Mouse (Mus musculus) adrenal gland, adult 18-20 months (tissue): Measurements from ENCODE around the gene 1700093K21Rik. TPM values are rescaled to one million over a fixed set of nuclear protein-coding genes. Genes with fewer than 3 reads are reported as not detected.
A peak's percentile ranks its signal among the peaks of the same experiment; 100 is the strongest.
"Not testable (repeated sequence)": the region's sequence is repeated elsewhere in the genome, so short reads cannot be mapped to it uniquely, and the experiment has no call there.

Experiments
- DNase-seq, 2 experiments: peaks; one replicate each; pipeline ENCODE4 v3.0.0; 2021 to 2022; ENCODE audit warnings: low spot score in 2 of 2
- long read RNA-seq, 2 experiments: library from polyadenylated mRNA; stranded (forward); transcript quantifications; one replicate each; pipeline ENCODE4 v2.0.0; 2021
- microRNA-seq, 2 experiments: library from miRNA; unstranded; fragments of <30 nt; microRNA quantifications; one replicate each; pipeline ENCODE4 v1.2.0; 2021; ENCODE audit warnings: borderline number of aligned reads in 2 of 2
- total RNA-seq, 2 experiments: library from RNA; stranded (reverse); gene quantifications; 1 replicate in 1 of 2; 2 replicates in 1 of 2; pipeline ENCODE4 v1.2.3; 2021

1700093K21Rik gene
- total RNA-seq: not detected
- long read RNA-seq, experiment 1: 0 reads
- long read RNA-seq, experiment 2: 0 reads

DNA sequence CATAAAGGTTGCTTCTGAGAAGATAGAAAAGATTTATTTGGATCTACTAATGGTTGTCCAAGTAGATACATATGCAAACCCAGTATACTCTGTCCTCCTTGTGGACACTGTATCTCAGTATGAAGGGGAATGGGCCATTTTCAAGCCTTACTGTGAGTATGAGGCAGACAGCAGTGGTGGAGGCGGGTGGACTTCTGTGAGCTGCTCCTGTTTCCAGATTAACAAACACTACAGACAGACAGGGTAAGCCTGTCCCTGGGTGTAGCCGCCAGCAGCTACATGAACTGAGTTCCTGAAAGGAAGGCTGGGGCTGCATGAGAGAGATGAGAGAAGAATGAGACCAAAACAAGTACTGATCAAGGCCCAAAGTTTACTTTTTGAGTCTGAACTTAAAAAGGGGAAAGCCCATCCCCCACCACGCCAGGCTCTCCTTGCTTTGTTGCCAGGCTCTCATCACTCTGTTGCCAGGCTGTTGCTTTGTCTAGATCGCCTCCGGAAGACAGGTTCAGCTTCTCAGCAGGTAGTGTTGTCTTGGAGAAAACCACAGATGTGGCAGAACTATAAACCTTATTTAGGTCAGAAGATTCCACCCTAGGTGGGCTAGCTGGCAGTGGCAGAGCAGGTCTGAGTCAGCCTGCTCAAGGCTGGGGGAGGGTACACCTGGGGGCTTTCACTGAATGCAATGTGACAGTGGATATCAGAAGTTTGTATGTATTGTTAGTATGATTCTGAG is at the start of gene 1700093K21Rik:
TSS of gene 1700093K21Rik (minus strand) at position 683 of the 733 bp plus-strand sequence.
- DNase-seq: no peak

DNA sequence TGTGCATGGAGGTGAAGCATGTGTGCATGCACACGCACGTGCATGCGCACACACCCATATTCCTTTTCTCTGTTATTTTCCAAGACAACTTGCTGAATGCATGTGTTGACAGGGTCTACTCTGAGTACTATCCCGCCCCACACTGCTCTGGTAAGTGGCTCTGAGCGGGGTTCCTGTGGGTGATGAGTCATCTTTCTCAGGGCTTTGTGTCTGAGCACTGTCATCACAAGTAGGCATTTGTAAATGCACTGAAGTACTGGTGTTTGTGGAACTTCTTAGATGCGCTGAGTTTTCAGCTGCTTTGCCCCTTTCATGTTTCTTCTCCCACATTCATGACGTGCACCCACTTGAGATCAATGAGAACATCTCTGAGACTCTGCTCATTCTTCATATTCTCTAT is 49.2 kb upstream of the 1700093K21Rik start:
- DNase-seq: no peak

DNA sequence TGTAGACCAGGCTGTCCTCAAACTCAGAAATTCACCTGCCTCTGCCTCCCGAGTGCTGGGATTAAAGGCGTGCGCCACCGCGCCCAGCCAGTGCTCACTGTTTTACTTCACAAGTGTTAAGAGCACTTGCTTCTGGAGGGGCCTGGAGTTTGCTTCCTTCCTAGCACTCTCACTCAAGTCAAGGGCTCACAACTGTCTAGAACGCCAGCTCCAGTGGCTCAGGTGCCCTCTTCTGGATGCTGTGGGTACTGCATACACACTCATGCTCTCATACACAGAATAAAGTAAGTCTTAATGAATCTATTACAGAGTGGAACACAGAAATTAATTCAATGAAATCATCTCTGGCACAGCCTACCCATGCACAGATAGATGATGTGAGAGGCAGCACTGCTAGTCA is 44.8 kb upstream of the 1700093K21Rik start:
- DNase-seq: peak; percentile 67 to 74

DNA sequence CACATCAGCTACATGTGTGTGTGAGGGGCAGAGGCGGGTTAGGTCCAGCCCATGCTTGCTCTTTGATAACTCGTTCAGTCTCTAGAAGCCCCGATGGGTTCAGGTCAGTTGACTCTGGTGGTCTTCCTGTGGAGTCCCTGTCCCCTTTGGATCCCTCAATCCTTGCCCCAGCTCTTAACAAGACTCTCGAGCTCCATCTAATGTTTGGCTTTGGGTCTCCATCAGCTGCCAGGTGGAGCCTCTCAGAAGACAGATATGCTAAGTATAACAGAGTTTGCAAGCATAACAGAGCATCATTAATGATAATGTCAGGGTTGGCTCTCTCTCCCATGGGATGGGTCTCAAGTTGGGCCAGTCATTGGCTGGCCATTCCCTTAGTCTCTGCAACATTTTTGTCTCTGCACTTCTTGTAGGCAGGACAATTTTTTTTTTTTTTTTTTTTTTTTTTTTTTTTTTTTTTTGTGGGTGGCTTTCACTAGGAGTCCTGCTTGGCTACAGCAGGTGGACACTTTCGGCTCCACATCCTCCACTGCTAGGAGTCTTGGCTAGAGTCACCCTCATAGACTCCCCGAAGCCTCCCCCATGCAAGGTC is 36.2 kb upstream of the 1700093K21Rik start:
- DNase-seq: no peak

DNA sequence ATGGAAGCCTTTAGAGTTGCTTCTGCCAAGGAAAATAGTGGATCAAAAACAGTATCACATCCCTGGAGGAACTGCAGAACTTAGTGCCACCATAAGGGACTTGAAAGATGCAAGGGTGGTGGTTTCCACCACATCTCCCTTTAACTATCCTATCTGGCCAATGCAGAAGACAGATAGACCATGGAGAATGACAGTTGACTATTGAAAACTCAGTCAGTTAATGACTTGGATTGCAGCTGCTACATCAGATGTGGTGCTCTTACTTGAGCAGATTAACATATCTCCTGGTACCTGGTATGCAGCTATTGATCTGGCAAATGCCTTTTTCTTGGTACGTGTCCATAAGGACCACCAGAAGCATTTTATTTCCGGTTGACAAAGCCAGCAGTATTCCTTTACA is 16.5 kb upstream of the 1700093K21Rik start:
- no peak for DNase-seq

DNA sequence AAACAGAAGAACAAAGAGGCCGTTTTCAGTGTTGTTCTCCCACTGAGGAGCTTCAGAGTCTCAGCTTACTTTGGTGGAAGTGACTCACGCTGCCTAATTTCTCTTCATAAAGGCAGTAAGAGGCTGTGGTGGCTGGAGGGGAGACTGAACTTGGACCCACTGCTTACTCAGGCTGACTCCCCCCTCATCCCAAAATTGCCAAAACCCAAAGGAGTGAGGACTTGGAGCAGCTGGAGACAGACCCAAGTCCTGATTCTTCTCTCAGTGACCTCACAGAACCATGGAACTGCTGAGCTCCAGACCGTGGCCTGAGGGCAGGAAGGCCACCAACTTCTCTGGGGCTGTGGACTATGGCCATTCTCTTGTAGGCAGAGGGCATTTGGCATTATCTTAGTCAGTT is 2.0 kb downstream of the 1700093K21Rik start:
- DNase-seq: no peak

DNA sequence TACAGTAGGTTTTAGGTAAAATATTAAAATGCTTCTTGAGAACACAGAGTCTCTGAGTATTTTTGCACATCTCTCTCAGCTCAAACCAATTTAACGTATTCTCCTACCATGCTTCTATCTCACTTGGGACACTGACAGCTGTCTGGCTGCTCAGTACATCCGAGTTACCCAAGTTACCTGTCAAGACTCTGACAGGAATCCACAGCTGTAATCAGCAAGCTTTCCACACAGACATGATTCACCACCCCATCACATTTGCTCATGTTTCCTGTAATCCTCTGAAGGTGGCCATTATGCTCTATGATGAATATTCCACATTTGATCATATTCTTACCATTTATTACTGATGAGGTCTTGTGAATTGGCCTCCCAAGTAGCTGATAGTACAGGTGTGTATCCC is 5.6 kb downstream of the 1700093K21Rik start:
- DNase-seq: no peak

DNA sequence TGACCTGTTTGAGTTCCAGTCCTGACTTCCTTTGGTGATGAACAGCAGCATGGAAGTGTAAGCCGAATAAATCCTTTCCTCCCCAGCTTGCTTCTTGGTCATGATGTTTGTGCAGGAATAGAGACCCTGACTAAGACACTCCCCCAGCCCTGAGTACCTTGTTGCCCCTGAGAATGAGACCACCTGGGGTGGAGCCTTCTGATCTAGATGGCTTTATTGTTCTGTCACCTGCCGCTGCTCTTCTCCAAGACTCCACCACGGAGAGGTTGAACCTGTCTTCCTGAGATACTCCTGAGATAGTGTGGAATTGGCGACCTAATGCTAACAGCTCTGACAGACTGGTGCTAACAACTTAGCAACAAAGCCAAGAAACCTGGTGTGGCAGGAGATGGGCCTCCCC is 6.2 kb downstream of the 1700093K21Rik start:
- not testable (repeated sequence) for DNase-seq

DNA sequence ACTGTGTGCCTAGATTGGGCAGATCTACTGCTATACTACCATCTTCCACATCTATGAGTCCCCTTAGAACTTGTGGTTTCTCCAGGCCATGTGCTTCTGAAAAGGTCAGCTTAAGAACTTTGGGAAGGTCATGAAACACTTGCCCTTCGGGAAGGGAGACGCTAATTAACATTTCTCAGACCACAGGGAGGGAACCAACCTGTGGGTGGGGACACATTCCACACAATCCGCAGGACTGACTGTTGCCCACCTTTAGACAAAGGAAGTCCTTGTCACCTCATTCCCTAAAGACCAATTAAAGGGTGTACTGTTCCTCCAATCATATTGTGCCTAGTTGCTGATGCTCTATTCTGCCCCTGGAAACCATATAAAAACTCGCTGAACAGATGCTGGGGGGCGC is 16.2 kb downstream of the 1700093K21Rik start:
- DNase-seq: not testable (repeated sequence)

DNA sequence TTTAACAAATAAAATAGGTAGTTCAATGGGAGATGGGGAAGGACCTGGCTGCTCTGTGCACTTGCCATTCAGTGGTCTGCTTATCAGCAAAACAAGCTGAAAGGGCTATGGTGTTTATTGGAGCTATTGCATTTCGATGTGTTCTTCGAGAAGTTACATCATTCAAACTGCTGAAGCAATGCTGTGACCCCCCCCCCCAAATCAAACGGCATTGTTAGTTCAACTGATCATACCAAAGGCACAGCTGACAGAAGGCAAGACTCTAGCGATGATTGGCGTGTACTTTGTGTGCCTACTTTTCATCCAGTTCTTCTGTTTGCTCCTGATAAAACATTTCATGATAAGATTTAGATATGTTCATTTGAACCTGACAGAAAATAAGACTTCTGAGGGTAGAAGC is 22.3 kb downstream of the 1700093K21Rik start:
- no peak for DNase-seq

DNA sequence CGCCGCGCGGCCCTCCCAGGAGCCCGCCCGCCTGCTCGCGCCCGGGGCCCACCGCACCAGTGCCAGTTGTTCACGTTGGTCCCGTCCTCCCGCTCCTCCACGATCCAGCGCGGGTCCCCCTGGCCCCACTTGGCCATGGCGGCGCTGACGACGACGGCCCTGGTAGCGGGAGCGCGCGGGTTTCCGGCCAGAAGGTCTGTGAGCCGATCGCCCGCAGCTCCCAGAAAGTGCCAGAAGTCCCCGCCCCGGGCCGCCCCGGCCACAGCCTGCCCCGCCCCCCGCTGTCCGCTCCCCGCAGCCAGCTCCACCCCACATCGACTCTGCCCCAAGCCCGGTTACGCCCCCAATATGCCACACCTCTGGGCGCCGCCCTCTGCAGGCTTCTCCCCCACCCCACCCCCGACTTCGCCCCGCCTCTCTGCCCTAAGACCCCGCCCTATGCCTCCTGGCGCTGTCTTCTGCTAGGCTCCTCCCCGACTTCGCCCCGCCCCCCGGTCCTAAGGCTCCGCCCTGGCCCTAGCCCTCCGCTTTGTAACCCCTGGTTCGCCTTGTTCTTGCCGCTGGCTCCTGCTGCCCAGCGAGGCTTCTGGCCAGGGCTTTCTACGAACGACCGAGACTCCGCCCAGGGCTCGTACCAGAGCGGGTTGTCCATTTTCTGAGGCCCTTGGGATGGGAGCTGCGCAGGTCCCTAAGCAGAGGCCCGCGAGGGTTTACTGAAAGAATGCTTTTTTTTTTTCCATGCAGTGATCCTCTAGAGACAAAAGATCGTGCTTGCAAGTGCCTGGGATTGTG is 23.0 kb downstream of the 1700093K21Rik start, which contains the start of gene Ahsa2:
TSS of gene Ahsa2 (minus strand) at position 313 of the 792 bp plus-strand sequence.
- DNase-seq: peak; percentile 98 to 99

DNA sequence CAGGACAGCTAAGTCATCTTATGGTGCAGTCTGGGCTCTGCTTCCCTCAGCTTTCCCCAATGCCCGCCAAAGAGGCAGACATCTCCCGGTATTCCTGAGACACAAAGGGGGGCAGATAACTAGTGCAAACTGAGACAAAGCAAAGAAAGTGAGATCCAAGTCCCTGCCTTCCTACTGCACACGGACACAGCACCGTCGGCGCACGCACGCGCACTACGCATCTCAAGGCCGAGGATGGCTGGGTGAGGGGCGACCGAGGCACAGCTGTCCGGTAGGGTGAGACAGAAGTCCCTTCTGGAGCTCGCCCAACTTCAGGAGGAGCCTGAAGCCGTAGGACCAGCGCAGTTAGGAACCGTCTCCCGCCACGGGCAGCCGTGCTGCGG is 23.6 kb downstream of the 1700093K21Rik start:
- DNase-seq: no peak

DNA sequence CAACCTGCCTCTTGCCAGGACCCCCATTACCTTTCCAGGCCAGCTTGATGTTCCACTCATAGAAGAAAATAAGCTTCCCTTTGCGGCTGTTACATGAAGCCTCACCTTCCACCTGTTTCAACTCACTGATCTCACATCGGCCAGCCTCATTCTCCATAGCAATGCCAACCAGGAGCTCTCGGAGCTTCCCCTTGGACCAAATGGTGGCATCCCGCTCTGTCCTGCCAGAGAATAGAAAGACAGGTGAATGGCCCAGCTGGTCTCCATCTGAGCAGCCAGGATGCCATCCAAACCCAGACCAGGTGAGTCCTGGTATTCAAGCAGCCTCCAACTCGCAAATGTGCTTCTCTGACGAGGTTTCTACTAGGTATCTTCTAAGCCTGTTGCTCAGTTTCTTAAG is 24.3 kb downstream of the 1700093K21Rik start:
- no peak for DNase-seq

DNA sequence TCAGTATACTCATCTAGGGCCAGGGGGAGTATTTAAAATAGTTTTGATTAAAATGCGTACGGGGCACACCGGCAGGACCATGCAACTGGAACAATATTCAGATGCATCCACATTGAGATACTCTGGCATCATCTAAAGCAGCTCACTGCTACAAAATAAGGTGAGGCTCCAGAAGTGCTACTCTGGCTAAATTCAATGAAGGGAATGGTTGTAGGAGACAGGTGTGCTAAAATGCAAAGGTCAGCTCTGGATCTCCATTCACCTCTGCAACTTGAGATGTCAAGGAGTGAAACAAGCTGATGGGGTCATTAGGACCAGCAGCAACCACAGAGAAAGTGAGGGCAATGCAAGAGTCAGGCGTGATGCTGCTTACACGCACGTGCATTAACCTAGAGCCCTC is 25.7 kb downstream of the 1700093K21Rik start:
- no peak for DNase-seq

DNA sequence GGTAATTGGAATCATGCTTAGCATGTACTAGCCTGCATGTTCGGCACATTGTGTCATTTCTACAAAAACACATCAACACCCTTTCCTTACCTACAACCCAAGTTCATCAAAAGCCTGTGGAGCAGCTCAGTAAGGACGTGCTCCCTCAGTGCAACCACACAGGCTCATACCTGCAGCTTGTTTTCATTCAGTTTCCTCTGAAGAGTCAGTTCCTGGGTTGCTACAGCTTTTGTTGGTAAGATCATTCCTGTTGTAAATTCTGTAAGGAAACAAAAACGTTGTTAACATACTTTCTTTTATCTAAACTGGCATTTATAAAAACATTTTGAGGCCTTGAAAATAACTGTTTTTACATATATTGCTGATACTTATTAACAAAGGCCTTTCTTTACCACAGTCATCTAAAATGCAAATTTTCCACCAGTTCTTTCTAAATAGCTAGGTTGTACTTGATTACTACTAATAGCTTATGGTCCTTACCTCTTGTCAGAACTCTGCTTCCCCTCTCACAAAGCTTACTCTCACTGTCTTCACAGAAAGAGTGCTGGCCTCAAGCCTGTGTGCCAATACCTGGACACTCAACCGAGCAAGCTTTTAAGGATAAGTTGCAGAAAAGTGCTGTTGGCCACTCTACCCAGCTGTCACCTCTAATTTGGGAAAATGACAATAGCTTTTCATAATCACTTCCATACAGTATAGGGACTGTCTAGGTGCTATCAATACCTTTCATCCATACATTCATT is 28.7 kb downstream of the 1700093K21Rik start:
- DNase-seq: no peak

DNA sequence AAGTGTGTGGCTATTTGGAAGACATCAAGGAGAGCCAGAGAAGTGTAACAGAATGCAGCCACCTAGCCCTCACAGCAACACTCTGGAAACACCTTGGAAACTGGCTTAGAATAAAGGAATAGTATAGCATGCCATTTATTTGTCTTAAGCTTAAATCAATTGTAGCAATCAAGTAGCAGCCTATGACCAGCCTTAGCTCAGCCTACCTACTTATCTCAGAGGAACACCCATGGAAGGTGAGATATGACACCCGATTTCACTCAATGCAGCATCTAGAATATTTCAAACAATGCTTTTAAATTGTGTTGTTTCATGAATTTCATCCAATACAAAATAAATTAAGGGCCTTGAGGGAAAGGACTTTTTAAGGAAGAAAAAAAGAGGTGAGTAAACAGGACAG is 31.0 kb downstream of the 1700093K21Rik start:
- DNase-seq: no peak

Small RNA genes lying within 50 kb of the gene (microRNA-seq; reads per million reads assigned to microRNA genes)
- 0 reads per million in 2 experiments for gene Gm47279

Other genes with a start within 250 kb of the 1700093K21Rik start
- gene Usp34, start 214.3 kb downstream of the 1700093K21Rik start, total RNA-seq: 10 to 100 TPM; 46.7 to 55.6 TPM
- gene Ahsa2, start 23.1 kb downstream of the 1700093K21Rik start, total RNA-seq: 100 to 1,000 TPM; 130 to 183 TPM
- 10 to 100 TPM; 12.3 to 13.7 TPM for gene 0610010F05Rik, start 112.5 kb upstream of the 1700093K21Rik start, total RNA-seq
- gene Pus10, start 144.5 kb upstream of the 1700093K21Rik start, total RNA-seq: 10 to 100 TPM; 18.0 to 22.1 TPM
- gene Pex13, start 144.8 kb upstream of the 1700093K21Rik start, total RNA-seq: 10 to 100 TPM; 73.9 to 74.7 TPM
- 1 to 10 TPM; 7.6 to 7.9 TPM for gene Rel, start 249.8 kb upstream of the 1700093K21Rik start, total RNA-seq